Mouse (Mus musculus) limb, embryonic 11.5 days (tissue): Measurements from ENCODE around the gene Slc4a10. TPM values are rescaled to one million over a fixed set of nuclear protein-coding genes. Genes with fewer than 3 reads are reported as not detected.

Source experiments
- ATAC-seq: fragments of 200-750 bp; cut with Nextera tagmentation; 2 replicates; pipeline ENCODE4 v1.8.0; 2017; ENCODE audit warnings: low read depth; ENCODE audit not compliant: insufficient number of reproducible peaks, low FRiP score, low TSS enrichment
- DNase-seq: peaks from one replicate; pipeline ENCODE4 v3.0.0-alpha.2; 2015; ENCODE audit warnings: low spot score
- H3K27ac ChIP-seq: fragments of 300-500 bp; sonication (generic); replicated peaks from 2 replicates; pipeline ENCODE4 v1.5.1; 2014; ENCODE audit warnings: low read depth, mild to moderate bottlenecking, low read length
- H3K27me3 ChIP-seq: fragments of 300-500 bp; sonication (generic); 2 replicates; pipeline ENCODE4 v1.6.1; 2014; ENCODE audit warnings: mild to moderate bottlenecking, low read length, mixed read lengths; ENCODE audit not compliant: control insufficient read depth, insufficient read depth
- H3K36me3 ChIP-seq: fragments of 300-500 bp; sonication (generic); 2 replicates; pipeline ENCODE4 v1.6.1; 2014; ENCODE audit warnings: mild to moderate bottlenecking, low read length, moderate library complexity, mixed read lengths; ENCODE audit not compliant: control insufficient read depth, insufficient read depth
- H3K4me1 ChIP-seq: fragments of 300-500 bp; sonication (generic); 2 replicates; pipeline ENCODE4 v1.6.1; 2014; ENCODE audit warnings: low read length, mixed read lengths; ENCODE audit not compliant: control insufficient read depth, insufficient read depth
- H3K4me2 ChIP-seq: fragments of 300-500 bp; sonication (generic); 2 replicates; pipeline ENCODE4 v1.6.1; 2014; ENCODE audit warnings: low read depth, mild to moderate bottlenecking, moderate library complexity; ENCODE audit not compliant: severe bottlenecking
- H3K4me3 ChIP-seq: fragments of 300-500 bp; sonication (generic); 2 replicates; pipeline ENCODE4 v1.5.1; 2014; ENCODE audit warnings: low read depth, low read length
- H3K9ac ChIP-seq: fragments of 300-500 bp; sonication (generic); 2 replicates; pipeline ENCODE4 v1.6.1; 2014; ENCODE audit warnings: mild to moderate bottlenecking, low read length
- H3K9me3 ChIP-seq: fragments of 300-500 bp; sonication (generic); 2 replicates; pipeline ENCODE4 v1.6.1; 2016; ENCODE audit warnings: low read length; ENCODE audit not compliant: control insufficient read depth
- whole genome bisulfite sequencing: fragments of 180-500 bp; shearing (Covaris S2); extraction: QIAGEN DNeasy Blood & Tissue Kit; methylation state at CpG from one replicate; pipeline ENCODE4 v1.1.7; 2014; 5-methylcytosine and 5-hydroxymethylcytosine counted together
- polyA plus RNA-seq: library from polyadenylated mRNA; unstranded; fragments of >200 nt; fragmentation: Nextera tagmentation; extraction: Ambion mirVana; gene quantifications from 2 replicates; pipeline ENCODE4 v1.2.1, GENCODE M21; 2014

The Slc4a10 gene
- polyA plus RNA-seq, 1 experiment from 2014 or later: not detected

DNA sequence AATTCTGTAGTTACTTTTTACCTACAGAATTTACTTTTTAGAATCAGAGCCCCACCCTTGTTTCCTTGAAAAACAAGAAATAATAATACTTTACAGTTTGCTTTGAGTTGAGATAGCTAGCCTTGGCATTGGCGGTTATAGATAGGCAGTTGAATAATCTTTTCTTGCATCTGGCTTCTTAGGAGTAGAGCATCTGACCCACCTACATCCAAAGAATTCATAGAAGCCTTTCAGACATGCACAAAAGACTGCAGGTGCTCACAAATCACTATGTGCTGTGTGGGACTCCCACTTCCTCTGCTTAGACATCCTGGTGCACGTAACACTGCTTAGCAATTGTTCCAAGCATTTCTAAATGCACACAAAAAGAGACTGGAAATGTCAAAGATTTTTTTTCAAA lies 238.8 kb downstream of the Slc4a10 start:
- Histone ChIP-seq H3K9ac (no peak overlapping the region), H3K36me3 (no peaks in the 10 kb centered on the region), H3K9me3 (no peaks in the 10 kb centered on the region), H3K4me1 (no peaks in the 10 kb centered on the region), H3K4me3 (no peak overlapping the region), H3K4me2 (no peak overlapping the region), H3K27me3 (no peaks in the 10 kb centered on the region), H3K27ac (no peak overlapping the region)
- ATAC-seq (no peak), DNase-seq (no peak)
- 86% methylated on average over 2 of the region's 2 CpGs for WGBS

DNA sequence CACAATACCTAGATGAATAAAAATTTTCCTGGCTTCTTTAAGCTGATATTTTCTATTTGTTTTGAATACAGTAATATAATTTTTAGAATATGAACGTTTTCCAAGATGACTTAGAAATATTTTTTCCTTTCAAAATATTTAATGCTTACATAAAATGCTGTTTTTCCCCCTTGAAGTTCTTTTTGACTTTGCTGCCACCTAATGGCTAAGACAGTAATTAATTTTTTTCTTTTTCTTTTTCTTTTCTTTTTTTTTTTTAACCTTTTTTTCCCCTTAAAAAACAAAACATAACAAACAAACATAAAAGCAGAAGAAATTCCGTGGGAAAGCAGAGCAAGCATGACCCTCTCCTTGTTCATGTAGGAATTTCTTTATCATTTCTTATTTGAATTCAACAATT lies 239.6 kb downstream of the Slc4a10 start:
- H3K27me3 ChIP-seq: no peaks in the 10 kb centered on the region
- no peaks in the 10 kb centered on the region for H3K9me3 ChIP-seq
- H3K4me1 ChIP-seq: no peaks in the 10 kb centered on the region
- ATAC-seq (no peak), DNase-seq (no peak)
- no peak overlapping the region for H3K4me2 ChIP-seq
- no peak overlapping the region for H3K4me3 ChIP-seq
- H3K9ac ChIP-seq: no peak overlapping the region
- WGBS: 4% methylated on average over 2 of the region's 2 CpGs
- no peak overlapping the region for H3K27ac ChIP-seq
- H3K36me3 ChIP-seq: no peaks in the 10 kb centered on the region

DNA sequence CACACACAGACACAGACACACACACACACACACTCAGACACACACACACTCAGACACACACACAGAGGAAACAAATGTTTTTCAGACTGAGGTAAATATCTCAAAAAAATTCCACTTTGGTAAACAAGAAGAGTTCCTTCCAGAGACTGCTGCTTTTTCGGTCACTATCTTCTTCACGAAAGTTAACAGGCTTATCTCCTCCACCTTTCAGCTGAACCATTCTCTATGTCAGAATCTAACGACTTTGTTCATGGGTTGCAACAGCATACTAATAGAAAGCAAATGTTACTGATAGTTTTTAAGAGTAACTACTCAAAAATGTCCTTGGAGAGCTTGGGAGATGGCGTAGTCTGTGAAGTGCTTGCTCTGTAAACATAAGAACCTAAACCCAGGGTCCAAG lies 241.3 kb downstream of the Slc4a10 start:
- no peak overlapping the region for H3K27ac ChIP-seq
- 67% methylated on average over 4 of the region's 4 CpGs for WGBS
- DNase-seq (no peak), ATAC-seq (no peak)
- no peaks in the 10 kb centered on the region for H3K27me3 ChIP-seq
- H3K4me1 ChIP-seq: no peaks in the 10 kb centered on the region
- H3K36me3 ChIP-seq: no peaks in the 10 kb centered on the region
- H3K4me2 ChIP-seq: no peak overlapping the region
- no peak overlapping the region for H3K9ac ChIP-seq
- no peaks in the 10 kb centered on the region for H3K9me3 ChIP-seq
- no peak overlapping the region for H3K4me3 ChIP-seq

DNA sequence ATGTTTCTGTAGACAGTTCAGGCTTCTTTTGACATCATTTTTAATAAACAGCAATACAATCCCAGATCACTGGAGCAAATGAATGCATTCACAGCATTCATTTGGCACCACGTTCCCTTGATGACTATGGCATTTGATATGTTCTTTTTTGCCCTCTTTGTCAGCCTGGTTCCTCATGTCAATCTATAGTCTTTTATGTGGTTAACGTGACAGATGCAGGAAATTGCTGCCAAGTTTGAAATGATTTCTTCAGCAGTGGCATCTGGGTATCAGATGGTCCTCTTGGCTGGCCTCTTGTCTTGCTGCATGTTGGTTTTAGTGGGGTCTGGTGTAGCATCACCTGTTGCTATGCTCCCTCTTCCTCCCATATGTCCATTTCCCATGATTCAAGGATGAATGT lies 247.6 kb downstream of the Slc4a10 start:
- H3K4me2 ChIP-seq: no peak overlapping the region
- no peaks in the 10 kb centered on the region for H3K9me3 ChIP-seq
- no peak overlapping the region for H3K9ac ChIP-seq
- no peak overlapping the region for H3K27ac ChIP-seq
- H3K4me3 ChIP-seq: no peak overlapping the region
- H3K36me3 ChIP-seq: no peaks in the 10 kb centered on the region
- WGBS: 69% methylated on average over 2 of the region's 2 CpGs
- DNase-seq (no peak), ATAC-seq (no peak)
- no peaks in the 10 kb centered on the region for H3K4me1 ChIP-seq
- no peaks in the 10 kb centered on the region for H3K27me3 ChIP-seq

DNA sequence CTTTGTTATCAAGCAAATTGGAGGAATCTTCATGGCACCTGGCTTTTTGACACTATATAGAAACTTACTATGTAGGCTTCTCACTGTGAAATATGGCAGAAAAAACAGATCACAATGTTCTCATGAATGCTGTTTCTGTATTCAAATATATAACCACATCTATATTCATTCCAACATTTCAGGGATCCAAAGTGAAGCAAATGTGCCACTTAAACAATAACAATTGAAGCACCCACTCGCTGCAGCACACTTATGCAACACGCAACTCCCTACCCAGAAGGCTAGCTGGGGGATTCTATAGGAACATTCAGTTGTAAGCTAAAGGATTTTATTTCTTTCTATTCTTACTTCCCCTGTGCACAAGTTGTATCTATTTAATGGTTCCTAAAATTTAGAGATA lies 255.5 kb downstream of the Slc4a10 start:
- no peaks in the 10 kb centered on the region for H3K36me3 ChIP-seq
- 92% methylated on average over 2 of the region's 2 CpGs for WGBS
- H3K4me3 ChIP-seq: no peak overlapping the region
- H3K27ac ChIP-seq: no peak overlapping the region
- H3K9ac ChIP-seq: no peak overlapping the region
- DNase-seq: no peak
- ATAC-seq: no peak
- no peaks in the 10 kb centered on the region for H3K9me3 ChIP-seq
- no peaks in the 10 kb centered on the region for H3K27me3 ChIP-seq
- H3K4me1 ChIP-seq: no peaks in the 10 kb centered on the region
- H3K4me2 ChIP-seq: no peak overlapping the region

DNA sequence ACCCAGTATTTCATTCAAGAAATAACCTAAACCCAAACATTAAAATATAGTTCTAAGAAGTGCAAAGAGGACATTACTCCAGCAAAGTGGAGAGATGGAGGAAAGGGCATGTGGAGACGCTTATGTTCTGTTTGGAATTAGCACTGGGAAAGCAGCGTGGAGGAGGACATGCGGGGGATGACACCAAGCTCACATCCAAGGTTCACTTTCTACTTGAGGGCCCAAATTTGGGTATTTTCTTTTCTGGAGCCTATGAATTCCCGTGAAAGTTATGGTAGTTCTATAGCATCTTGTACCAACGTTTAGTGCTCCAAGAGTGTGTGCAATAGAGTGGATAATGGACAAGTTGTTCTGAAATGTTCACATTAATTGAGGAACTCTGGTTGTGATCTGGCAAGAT lies 260.7 kb downstream of the Slc4a10 start:
- Histone ChIP-seq H3K4me3 (no peak overlapping the region), H3K4me1 (no peaks in the 10 kb centered on the region), H3K36me3 (no peaks in the 10 kb centered on the region), H3K27me3 (no peaks in the 10 kb centered on the region), H3K9me3 (no peaks in the 10 kb centered on the region), H3K4me2 (no peak overlapping the region), H3K9ac (no peak overlapping the region), H3K27ac (no peak overlapping the region)
- no peak for ATAC-seq
- 90% methylated on average over 5 of the region's 5 CpGs for WGBS
- no peak for DNase-seq

DNA sequence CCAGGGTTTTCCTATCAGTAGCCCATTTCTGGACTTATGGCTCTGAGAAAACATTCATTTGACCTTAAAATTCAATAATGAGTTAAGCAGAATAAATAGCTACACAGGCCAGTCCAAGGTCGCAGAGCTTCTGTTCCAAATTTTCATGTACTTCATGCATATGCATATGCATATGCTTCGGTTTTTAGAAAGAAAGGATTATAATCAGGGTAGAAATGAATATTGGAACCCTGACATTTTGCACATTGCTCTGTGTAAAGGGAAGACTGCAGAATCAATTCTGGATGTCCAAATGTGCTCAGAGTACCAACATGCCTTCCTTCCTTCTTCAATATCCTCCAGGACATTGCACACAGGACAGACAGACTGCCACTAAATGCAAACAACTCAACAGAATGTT lies 261.2 kb downstream of the Slc4a10 start:
- Histone ChIP-seq H3K9me3 (no peaks in the 10 kb centered on the region), H3K27me3 (no peaks in the 10 kb centered on the region), H3K36me3 (no peaks in the 10 kb centered on the region), H3K4me2 (no peak overlapping the region), H3K27ac (no peak overlapping the region), H3K4me1 (no peaks in the 10 kb centered on the region), H3K4me3 (no peak overlapping the region), H3K9ac (no peak overlapping the region)
- ATAC-seq (no peak), DNase-seq (no peak)
- WGBS: 84% methylated on average over 2 of the region's 2 CpGs

DNA sequence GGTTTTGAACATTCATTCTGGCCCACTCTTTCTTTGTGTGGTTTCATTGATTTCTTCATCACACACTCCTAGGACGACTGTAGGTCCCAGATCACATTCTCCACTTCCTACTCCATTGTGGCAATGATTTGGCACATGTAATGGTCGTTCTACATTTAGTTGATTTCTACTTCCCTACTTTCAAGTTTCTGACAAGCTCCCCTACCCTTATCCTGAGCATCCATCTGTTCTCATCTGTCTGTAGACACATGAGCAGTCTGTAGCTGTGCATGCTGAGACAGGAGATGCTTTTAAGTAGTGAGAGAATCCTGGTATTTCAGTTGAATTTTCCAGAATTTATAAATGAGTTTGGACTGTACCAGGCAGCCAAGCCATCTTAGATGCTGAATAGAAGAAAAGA lies 270.7 kb downstream of the Slc4a10 start:
- Histone ChIP-seq H3K36me3 (no peaks in the 10 kb centered on the region), H3K4me3 (no peak overlapping the region), H3K27me3 (no peaks in the 10 kb centered on the region), H3K9ac (no peak overlapping the region), H3K9me3 (no peaks in the 10 kb centered on the region), H3K27ac (no peak overlapping the region), H3K4me1 (no peaks in the 10 kb centered on the region), H3K4me2 (no peak overlapping the region)
- no peak for DNase-seq
- no peak for ATAC-seq
- WGBS: 62% methylated on average over 2 of the region's 2 CpGs

- Histone ChIP-seq H3K4me3 (no peak overlapping the region), H3K27me3 (no peaks in the 10 kb centered on the region), H3K9ac (no peak overlapping the region), H3K4me1 (no peaks in the 10 kb centered on the region), H3K36me3 (no peaks in the 10 kb centered on the region), H3K9me3 (no peaks in the 10 kb centered on the region), H3K4me2 (no peak overlapping the region), H3K27ac (no peak overlapping the region)
- 89% methylated on average over 3 of the region's 3 CpGs for WGBS
- ATAC-seq (no peak), DNase-seq (no peak)
These were observed 273.2 kb downstream of the Slc4a10 start for GRCm38 (mm10) chr2:62319489-62319888.
